Mouse (Mus musculus) cerebellum, postnatal 10 days (tissue): ENCODE data around the gene Suz12.

Experiments used
- DNase-seq, 2 experiments: peaks; one replicate each; pipeline ENCODE4 v3.0.0; 2021; ENCODE audit warnings: mixed read lengths in 2 of 2

Suz12 gene

DNA sequence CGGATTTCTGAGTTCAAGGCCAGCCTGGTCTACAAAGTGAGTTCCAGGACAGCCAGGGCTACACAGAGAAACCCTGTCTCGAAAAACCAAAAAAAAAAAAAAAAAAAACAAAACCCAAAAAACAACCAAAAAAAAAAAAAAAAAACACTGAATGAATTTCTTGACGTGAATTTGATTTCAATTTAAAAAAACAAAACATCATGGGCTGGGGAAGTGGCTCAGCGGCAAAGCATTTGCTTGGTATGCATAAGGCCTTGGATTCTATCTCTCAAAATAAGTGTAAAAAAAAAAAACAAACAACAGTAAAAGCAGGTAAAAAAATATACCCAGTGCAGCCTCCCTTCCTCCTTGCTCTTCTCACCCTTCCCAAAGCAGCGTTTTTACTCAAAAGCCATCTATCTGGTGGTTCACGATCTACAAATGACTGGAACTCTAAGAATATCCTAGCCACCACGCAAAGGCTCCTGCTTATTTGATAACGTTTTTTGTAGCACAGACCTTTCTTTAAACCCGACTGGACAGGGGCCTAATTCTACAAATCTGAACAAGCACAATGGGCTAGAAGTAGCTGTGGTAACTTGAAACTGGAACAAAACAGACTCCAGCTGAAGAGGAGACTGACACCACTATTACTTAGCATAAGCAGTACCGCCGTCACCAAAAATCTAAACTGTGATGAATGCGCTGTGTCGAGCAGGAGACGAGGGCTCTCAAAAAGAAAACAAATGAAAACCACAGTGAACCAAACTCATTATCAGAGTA is 85.1 kb downstream of the Suz12 start:
- no peak for DNase-seq

DNA sequence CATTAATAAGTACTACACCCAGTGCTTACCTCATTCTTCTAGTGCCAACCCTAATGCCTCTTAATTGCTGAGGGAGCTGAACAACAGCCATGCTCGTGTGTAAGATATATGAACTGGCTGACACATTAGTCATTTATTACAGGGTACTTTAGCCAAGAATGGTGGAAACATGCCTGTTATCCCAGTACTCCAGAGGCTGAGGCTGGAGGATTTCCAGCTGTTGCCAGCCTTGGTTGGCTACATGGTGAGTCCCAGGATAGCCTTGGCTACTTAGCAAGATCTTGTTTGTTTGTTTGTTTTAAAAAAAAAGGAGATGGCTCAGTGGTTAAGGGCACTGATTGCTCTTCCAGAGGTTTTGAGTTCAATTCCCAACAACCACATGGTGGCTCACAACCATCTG is 85.9 kb downstream of the Suz12 start:
- no peak for DNase-seq

DNA sequence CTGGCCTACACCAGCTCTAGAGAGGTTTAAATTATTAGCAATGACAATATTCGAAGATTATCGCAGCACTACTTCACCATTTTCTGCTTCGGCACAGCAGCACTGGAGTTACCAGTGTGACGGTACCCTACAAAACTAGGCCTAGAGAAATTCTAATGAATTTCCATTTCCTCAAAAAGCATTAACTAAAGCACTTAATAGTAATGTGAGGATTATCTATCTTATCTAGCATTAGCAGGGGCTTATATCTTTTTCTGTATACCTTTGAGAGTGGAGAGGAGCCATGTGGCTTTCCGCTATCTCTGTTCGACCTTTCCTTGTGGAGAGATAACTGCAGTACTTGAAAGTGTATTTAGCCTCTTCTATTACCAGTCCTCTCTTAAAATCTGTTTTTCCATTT is 86.8 kb downstream of the Suz12 start:
- DNase-seq: no peak

DNA sequence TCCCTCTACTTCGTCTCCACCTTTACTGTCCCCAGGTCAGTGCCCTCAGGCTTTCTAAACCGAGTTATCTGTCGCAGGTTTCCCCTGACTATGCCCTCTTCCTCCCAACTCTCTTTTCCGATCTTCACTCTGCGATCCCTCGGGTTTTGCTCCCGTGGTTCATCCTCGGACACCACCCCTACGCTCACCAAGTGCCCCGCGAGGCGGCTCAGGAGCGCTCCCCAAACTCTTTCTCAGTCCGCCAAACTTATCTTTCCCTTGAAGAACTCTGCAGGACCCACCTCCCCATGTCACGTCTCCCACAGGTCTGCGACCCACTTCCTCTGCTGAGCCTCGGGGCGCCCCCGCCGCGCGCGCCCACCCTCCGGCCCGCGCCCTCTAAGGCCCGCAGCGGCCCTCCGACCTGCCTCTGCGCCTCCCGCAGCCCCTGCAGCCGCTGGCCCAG is 87.5 kb downstream of the Suz12 start:
- no peak for DNase-seq

DNA sequence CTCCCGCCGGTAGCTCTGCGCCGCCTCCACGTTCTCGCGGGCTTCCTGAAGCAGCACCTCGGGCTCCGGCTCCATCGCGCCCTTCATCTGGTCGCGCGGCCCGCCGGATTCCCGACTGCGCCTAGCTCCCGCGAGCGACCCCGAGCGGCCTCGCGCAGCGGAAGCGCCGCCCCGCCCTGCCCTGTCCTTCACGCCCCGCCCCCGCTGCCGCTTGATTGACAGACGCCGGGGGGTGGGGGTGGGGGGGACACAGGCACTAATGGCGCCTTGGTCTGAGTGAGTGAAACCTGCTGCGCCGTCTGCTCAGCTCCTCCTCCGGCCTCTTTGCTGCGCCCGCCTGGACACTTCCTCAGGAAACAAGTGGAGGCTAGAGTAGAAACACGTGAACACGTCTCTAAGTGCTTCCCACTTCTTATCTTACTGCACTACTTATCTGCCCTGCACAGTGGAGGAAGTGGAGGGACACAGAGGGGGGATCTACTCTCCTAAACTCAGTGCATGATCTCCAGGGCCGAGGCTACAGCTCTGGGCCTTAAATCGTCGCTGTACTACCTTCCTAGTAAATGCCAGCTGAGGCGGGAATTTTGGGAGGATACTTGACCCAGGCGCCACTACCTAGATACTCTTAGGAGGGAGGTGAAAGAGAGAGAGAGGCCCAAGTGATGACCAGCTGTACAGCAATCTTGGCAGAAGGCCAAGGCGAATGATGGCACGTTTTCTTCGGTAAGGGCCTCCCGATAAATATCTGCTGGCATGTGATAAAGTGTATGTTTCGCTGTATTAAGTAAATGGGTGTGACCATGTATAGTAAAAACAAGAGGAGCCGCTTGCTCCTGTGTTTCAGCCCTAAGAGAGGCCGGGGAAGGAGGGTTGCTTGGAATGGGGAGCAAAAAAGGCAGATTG is 88.2 kb downstream of the Suz12 start, which contains the start of gene Crlf3:
Gene Crlf3 (minus strand): TSS at position 166 of the 903 bp plus-strand sequence.
- peak; percentile 98 to 99 for DNase-seq

DNA sequence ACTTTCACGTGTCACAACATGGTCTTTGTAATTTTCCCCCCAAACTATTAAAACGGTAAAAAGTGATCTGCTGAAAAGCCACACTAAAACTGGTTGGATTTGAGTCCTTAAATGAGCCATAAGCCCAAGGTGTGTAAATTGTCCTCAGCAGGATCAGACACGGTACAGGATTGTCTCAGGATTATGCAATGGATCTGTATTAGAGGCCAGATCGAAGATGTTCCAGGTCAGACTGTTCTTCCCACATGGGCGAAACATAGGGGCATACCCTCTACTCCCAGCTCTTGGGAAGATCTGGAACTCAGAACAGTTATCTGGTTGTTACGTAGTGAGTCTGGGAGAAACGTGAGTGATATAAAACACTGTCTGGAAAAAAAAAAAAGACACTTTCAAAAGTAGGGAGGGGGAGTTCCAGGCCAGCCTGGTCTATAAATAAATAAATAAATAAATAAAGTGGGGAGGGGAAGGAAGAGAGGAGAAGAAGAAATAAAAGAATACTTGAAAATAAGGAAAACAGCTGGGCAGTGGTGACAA is 88.9 kb downstream of the Suz12 start:
- no peak for DNase-seq
